In genomic region chr12:102148746-102149145, GRCm38 (mm10) we compare ENCODE assay signal across 10 mouse cellular contexts. TPM values are rescaled to one million over a fixed set of nuclear protein-coding genes. Genes with fewer than 3 reads are reported as not detected.
DNase-seq lines count a peak whose midpoint lies in the region; ATAC-seq and TF ChIP-seq lines count a peak whose summit lies in the region.
"Had no signal": no experiment of that assay in that cellular context is flagged by ENCODE, and none has a peak within 500 bp of the region (broad histone marks: within the 10 kb centered on the region; RNA-seq: fewer than 3 reads in every experiment).

No protein-coding gene starts in this region.

- H3K27ac ChIP-seq in cerebellum, adult 2 months (ENCODE audit: insufficient read depth, low read length): no peak overlapping the region
- H3K27ac ChIP-seq in MEL (ENCODE audit: control insufficient read depth, low read depth, low read length): no peak overlapping the region
- H3K27ac ChIP-seq: embryonic facial prominence, embryonic 15.5 days; heart, embryonic 13.5 days had no signal

- no peak overlapping the region for H3K9ac ChIP-seq in MEL (ENCODE audit: control insufficient read depth, low read depth, low read length, poor library complexity, severe bottlenecking)
- H3K9ac ChIP-seq: embryonic facial prominence, embryonic 15.5 days; heart, embryonic 13.5 days had no signal

- H3K79me2 ChIP-seq in MEL (ENCODE audit: control insufficient read depth, insufficient read depth, low read length, poor library complexity): no peaks in the 10 kb centered on the region

- TF ChIP-seq CTCF in cerebellum, adult 2 months (IDR thresholded peaks at IDR 0.05; ENCODE audit: borderline replicate concordance, insufficient read depth, low read depth, low read length): 0 out of 2 replicates have a peak, but pooled peaks have one; percentile 21
- peak; percentile 27 to 53 (median 34); a peak in 4 of 6 replicates for TF ChIP-seq CTCF in MEL (IDR thresholded peaks at IDR 0.05 in 2 of 3, conservative IDR thresholded peaks at IDR 0.05 in 1 of 3; ENCODE audit: control insufficient read depth in 1 of 3, insufficient read depth in 1 of 3, low read depth in 2 of 3, low read length in 3 of 3, poor library complexity in 1 of 3, severe bottlenecking in 1 of 3)

- no peak for TF ChIP-seq EP300 in MEL (IDR thresholded peaks at IDR 0.05; ENCODE audit: low read depth in 1 of 2, low read length in 2 of 2)

- peak; percentile 76 for ATAC-seq in megakaryocyte progenitor cell, adult 5-6 weeks (replicated peaks; ENCODE audit: poor library complexity)

- intact Hi-C loops in left cerebral cortex, postnatal 4 days (cut with DNase I): loop anchor here (10.0 kb wide), 1 partner anchor 226 kb away; no protein-coding TSS in a partner anchor
- intact Hi-C loops in left cerebral cortex, postnatal 14 days (cut with DNase I): no loop called here

- no peaks in the 10 kb centered on the region for H3K36me3 ChIP-seq in MEL (ENCODE audit: control insufficient read depth in 1 of 2, insufficient read depth in 2 of 2, low read length in 2 of 2)
- H3K36me3 ChIP-seq: embryonic facial prominence, embryonic 15.5 days; heart, embryonic 13.5 days had no signal

- no peak overlapping the region for H3K4me3 ChIP-seq in cerebellum, adult 2 months (replicated peaks; ENCODE audit: insufficient read depth, low read depth, low read length)
- H3K4me3 ChIP-seq in MEL (ENCODE audit: control insufficient read depth in 1 of 2, insufficient read depth in 1 of 2, low read depth in 2 of 2, low read length in 2 of 2): no peak overlapping the region
- H3K4me3 ChIP-seq: embryonic facial prominence, embryonic 15.5 days; heart, embryonic 13.5 days had no signal

- no peak for TF ChIP-seq POLR2A in cerebellum, adult 2 months (IDR thresholded peaks at IDR 0.05; ENCODE audit: borderline replicate concordance, insufficient read depth, low read length)
- no peak for TF ChIP-seq POLR2A in MEL (IDR thresholded peaks at IDR 0.05; ENCODE audit: control insufficient read depth in 1 of 2, insufficient read depth in 1 of 2, low read depth in 1 of 2, low read length in 2 of 2, poor library complexity in 1 of 2)

- no peak for DNase-seq in cerebellum, adult 2 months
- DNase-seq in cerebellum, postnatal 4 days (ENCODE audit: low spot score in 2 of 2): no peak
- DNase-seq in left cerebral cortex, postnatal 4 days: peak; percentile 29
- no peak for DNase-seq in left cerebral cortex, postnatal 14 days (ENCODE audit: low spot score in 2 of 2)
- DNase-seq in MEL (ENCODE audit: low read depth, low spot score): peak; percentile 33
- no peak for DNase-seq in testis, postnatal 10 days (ENCODE audit: low spot score)
- no peak for DNase-seq in right cerebral cortex, postnatal 36 days (ENCODE audit: low spot score in 2 of 2)

- H3K4me1 ChIP-seq in cerebellum, adult 2 months (ENCODE audit: control insufficient read depth, insufficient read depth, low read length): no peaks in the 10 kb centered on the region
- H3K4me1 ChIP-seq in MEL (ENCODE audit: control insufficient read depth in 1 of 2, insufficient read depth in 2 of 2, low read length in 2 of 2): no peaks in the 10 kb centered on the region
- H3K4me1 ChIP-seq: embryonic facial prominence, embryonic 15.5 days; heart, embryonic 13.5 days had no signal

- no peaks in the 10 kb centered on the region for H3K27me3 ChIP-seq in cerebellum, adult 2 months (ENCODE audit: control insufficient read depth, insufficient read depth, low read length)
- H3K27me3 ChIP-seq in MEL (ENCODE audit: control insufficient read depth in 1 of 2, insufficient read depth in 2 of 2, low read length in 2 of 2): peaks cover 0 to 5% of the 10 kb centered on the region in 2 experiments; a peak in 2 of 4 replicates
- H3K27me3 ChIP-seq: heart, embryonic 13.5 days had no signal

- 87% methylated on average over 2 of the region's 2 CpGs for WGBS in cerebellum, adult 2 months

- no peaks in the 10 kb centered on the region for H3K9me3 ChIP-seq in MEL (replicated peaks; ENCODE audit: insufficient read depth, low read length)
- H3K9me3 ChIP-seq: embryonic facial prominence, embryonic 15.5 days; heart, embryonic 13.5 days had no signal

- TF ChIP-seq RAD21 in MEL (IDR thresholded peaks at IDR 0.05; ENCODE audit: low read depth, low read length): peak; percentile 41

TF ChIP-seq in MEL, 35 proteins besides CTCF, POLR2A, EP300 and RAD21:
- peak; percentile 62 for TF ChIP-seq SMC3 (IDR thresholded peaks at IDR 0.05; ENCODE audit: low read depth, low read length)
- TF ChIP-seq ZC3H11A (IDR thresholded peaks at IDR 0.05; ENCODE audit: low read depth, low read length): 0 out of 2 replicates have a peak, but pooled peaks have one; percentile 6
- no peak for TF ChIP-seq MEF2A (IDR thresholded peaks at IDR 0.05; ENCODE audit: extremely low read depth, insufficient replicate concordance, low read depth, low read length, poor library complexity, severe bottlenecking)
- no peak for TF ChIP-seq MXI1 (IDR thresholded peaks at IDR 0.05; ENCODE audit: low read depth, low read length)
- no peak for TF ChIP-seq SIN3A (IDR thresholded peaks at IDR 0.05; ENCODE audit: low read length)
- no peak for TF ChIP-seq GABPA (IDR thresholded peaks at IDR 0.05; ENCODE audit: low read depth, low read length)

RNA-seq across cellular contexts. Expression of gene Slc24a4, which starts 20.2 kb away (rescaled TPM):
- 3.4 TPM in 2 replicates for polyA plus RNA-seq in cerebellum, adult 2 months (2012; rRNA removed)
- total RNA-seq in left cerebral cortex, postnatal 4 days (2021): 1 to 10 TPM; 3.7 to 6.8 TPM
- total RNA-seq in left cerebral cortex, postnatal 14 days (2021): 10 to 100 TPM; 25.8 to 26.4 TPM
- not detected in 2 replicates for total RNA-seq in MEL (2012; rRNA removed)
- not detected for polyA plus RNA-seq in MEL (2012; ENCODE audit: insufficient read depth in 1 of 2, insufficient read length in 2 of 2, low read depth in 1 of 2, low replicate concordance in 2 of 2, missing spikeins in 1 of 2)
- not detected in 2 replicates for total RNA-seq in megakaryocyte progenitor cell, adult 5-6 weeks (2015)
- not detected in 2 replicates for total RNA-seq in megakaryocyte progenitor cell, adult 5-6 weeks (2017)

Comparison
In these comparisons a context has a peak if more than half of its experiments do, and no peak if none do; other contexts are left out.
1. DNase-seq: peak in left cerebral cortex, postnatal 4 days (single experiment) and MEL (single experiment); none in cerebellum, adult 2 months (0 of 2), cerebellum, postnatal 4 days (0 of 2), left cerebral cortex, postnatal 14 days (0 of 2), testis, postnatal 10 days (single experiment) and right cerebral cortex, postnatal 36 days (0 of 2).